Mouse (Mus musculus) urinary bladder, adult 18-20 months (tissue): Measurements from ENCODE around the gene Mrps21.

Experiments used
- DNase-seq, 2 experiments: peaks; one replicate each; pipeline ENCODE4 v3.0.0; 2022; ENCODE audit warnings: low spot score in 2 of 2, mixed read lengths in 2 of 2

The Mrps21 gene

DNA sequence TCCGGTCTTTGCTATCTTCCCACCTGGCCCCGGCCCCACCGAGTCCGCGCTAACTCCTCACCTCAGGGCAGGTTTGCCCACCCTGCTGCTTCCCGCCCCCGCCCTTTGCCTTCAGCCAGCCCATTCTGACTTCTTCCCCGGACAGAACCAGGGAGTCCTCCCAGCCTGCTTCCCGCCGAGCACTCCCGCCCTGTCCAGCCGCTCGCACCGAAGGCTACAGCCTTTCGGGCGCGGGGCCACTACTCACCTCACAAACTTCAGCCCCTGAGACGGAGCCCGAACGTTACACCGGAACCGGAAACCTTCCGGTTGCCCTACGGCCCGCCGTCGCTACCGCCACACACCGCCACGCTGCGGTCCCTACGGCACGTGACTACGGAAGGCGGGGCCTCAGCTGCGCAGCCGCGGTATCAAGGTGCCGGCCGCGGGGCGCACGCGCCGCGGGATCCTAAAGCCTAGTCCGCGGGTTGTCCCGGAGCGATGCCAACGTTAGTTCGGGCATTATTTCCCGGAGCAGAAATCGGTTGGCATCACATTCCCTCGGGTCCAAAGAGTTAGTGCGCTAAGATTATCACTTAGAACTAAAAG, 15.7 kb downstream of the Mrps21 start, which contains the start of gene Prpf3:
Gene Prpf3, minus strand, starts transcription at position 384 of the 588 bp plus-strand sequence.
- peak; percentile 92 to 94 for DNase-seq

DNA sequence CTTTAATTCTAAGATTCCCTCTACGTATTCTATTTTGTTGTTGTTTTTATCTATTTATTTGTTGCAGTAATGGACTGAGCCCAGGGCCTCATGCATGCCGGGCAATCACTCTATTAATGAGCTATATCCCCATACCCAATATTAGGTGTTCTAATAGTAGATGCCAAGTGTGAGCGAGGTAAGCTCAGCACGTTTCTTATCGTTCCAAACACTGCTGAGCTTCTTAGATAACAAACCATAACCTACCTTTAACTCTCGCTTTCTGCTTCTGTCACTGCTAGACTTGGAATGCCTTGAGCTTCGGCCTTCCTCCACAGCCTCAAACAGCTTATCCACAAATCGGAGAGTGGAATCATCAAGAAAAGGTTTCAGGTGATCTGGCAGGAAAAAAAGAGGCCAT, 20.0 kb downstream of the Mrps21 start:
- no peak for DNase-seq

DNA sequence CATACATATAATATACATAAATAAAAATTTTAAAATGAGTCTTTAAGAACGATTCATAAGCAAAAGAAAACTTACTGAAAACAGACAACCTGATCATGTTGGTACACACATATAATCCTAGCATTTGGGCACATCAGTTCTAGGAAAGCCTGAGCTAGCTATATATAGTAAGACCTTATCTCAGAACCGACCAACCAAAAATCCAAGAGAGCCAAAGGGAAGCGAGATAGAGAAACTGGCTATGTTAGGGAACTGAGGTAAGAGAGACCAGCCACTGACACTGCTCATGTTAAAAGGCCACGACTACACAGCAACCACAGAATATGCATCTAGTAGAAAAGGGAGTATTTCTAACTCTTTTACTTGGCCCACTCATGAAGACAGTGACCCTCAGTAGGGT, 20.7 kb downstream of the Mrps21 start:
- no peak for DNase-seq

DNA sequence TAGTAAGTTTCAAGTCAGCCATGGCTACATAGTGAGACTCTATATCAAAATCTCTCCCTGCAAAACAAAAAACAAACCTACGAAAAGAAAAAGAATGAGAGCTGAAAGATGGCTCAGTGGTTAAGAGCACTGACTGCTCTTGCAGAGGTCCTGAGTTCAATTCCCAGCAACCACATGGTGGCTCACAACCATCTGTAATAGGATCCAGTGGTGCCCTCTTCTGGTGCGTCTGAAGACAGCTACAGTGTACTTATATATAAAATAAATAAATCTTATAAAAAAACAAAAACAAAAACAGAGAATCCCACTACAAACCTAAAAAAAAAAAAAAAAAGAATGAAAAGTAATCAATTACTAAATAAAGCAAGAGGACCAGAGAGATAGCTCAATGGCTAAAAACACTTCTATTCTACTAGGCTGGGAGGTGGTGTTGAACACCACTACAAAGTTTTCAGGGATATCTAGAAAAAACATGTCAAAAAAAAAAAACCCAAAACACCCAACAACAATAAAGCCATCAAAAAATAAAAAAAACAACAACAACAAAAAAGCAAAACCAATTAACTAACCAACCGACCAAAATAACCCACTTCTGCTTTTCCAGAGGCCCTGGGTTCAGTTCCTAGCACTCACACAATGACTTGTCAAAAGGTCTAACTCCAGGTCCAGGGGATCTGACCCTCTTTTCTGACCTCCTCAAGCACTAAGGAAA, 28.7 kb downstream of the Mrps21 start:
- no peak for DNase-seq

DNA sequence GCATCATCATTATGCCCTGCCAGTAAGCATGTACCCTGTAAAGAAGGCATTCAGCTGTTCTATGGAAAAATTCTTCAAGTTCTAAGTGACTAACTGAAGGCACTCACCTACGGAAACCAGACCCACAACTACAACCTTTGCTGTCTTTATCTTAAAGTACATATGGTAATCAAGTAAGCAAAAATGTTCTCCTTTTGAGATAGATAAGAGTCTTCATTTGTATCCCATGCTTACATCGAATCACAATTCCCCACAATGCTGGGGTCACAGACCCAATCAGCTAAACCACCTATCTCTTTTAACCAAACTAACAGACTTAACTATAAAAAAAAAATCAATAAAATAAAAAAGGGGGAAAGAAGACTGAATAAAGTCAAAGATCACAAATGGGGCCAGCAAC, 32.1 kb downstream of the Mrps21 start:
- DNase-seq, result no peak

DNA sequence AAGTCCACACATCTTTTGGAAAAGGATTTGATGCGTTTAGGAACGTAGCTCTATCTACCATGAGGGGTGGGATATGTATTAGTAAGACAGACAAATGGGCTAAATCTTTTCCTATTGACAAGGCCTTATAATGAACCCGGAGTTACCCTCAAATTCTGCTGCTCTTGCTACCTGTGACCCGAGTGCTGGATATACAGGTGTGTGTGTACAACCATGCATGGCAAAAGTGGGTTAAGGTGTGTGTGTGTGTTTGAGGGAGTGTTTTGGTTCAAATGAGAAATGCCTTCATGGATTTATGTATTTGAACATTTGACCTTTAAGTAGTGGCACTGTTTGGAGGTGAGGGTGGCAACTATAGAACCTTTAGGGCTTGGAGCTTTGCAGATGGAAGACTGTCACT, 42.3 kb downstream of the Mrps21 start:
- DNase-seq, result no peak

DNA sequence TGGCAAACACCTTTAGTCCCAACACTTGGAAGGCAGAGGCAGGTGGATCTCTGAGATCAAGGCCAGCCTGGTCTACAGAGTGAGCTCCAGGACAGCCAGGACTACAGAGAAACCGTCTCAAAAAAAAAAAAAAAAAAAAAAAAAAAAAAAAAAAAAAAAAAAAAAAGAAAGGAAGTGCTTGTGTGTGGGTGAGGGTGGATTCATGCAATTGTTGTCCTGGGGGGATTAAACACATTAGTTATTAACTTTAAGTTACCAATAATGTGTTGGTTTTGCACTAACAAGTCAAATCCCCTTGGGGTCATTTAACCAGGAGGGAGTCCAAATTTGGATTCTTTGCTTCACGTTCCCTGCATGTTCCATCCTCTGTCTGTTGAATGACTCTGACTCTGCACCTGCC, 45.0 kb downstream of the Mrps21 start:
- DNase-seq, result no peak

DNA sequence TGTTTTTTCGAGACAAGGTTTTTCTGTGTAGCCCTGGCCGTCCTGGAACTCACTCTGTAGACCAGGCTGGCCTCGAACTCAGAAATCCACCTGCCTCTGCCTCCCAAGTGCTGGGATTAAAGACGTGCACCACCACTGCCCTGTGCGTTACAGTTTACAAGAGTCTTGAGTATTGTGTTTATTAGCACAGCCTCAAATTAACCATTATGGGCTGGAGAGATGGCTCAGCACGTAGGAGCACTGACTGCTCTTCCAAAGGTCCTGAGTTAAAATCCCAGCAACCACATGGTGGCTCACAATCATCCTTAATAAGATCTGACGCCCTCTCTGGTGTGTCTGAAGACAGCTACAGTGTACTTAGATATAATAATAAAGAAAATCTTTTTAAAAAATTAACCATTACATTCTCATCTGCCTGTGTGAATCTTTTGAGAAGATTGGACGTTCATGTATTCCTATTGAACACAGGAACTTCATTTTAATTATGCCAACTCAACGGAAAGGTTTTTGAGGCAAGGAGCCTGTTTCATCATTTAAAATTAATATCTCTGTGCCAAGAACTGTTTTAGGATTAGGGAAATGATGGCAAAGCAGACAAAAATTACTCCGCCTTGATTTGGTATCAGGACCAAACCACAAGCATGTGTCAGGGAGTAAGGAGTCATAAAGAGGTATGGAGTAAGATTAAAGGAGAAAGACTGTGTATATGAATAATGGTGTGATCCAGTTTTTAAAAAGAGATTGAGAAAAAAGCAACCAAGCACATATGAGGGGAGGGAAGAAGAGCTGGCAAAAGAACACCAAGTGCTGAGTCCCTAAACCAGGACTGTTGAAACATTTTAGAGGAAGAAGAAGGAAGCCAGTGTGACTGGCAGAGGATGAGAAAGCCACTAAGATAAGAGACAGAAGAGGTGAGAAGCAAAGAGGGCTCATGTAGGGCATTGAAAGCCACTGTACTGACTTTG, 51.0 kb downstream of the Mrps21 start:
- no peak for DNase-seq

DNA sequence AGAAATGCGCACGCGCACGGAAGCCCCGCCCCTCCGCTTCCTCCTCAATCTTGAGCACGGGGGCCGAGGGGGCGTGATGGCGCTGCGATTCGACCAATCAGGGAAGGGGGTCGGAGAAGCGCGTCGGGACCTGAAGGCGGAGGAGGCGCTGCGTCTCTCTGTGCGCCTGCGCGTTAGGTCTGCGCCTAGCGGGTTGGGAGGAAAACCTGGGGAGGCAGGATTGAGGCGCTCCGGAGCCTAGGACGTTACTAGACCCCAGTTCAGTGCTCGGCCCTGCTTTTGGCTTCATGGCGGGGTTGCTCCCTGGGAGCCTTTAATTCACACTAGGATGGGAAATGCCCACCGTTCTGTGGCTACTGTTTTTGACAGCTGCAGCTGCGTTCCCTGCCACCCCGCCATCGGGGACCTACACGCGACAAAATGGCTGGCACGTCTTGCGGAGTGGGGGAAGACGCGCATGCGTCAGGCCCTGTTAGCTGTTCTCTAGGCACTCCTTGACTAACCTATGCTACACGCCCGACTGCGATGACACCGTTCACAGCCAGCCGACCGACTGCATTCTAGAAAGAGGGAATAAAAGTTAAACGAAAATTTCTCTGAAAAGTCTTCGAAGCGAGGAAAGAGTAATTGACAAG, 51.9 kb downstream of the Mrps21 start:
- peak; percentile 95 to 100 for DNase-seq

DNA sequence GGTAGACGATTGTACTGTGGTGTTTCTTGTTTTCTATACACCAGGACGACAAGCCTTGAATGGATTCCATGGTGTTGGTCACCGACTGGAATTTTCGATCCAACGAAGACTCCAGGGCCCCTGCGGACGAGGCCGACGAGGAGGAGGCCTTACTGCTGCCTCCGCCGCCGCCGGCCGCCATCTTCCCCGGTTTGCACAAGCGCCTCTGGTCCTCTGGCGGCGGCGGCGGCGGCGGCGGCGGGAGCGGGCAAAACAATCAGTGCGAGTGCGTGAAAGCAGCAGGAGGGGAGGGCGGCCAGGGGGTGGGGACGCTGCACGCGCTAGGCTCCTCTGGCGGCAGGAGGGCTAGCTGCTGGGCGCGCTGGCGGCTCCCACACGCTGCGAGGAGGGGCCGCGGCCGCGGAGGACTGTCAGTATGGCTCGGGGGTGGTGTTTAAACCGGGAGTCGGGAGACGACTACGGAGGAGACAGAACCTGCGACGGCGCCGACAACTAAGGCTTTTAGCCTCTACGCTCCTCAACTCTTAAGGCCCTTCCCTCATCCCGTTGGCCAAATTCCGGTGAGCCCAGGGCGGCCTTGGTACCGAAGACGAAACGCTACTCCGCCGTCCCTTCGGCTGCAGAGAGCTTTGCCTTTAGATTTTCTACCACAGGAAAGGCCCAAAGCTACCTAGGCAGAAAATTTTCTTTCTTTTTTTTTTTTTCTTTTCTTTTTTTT, 52.6 kb downstream of the Mrps21 start, which contains the start of gene Rprd2:
Gene Rprd2, minus strand, starts transcription at position 293 of the 718 bp plus-strand sequence.
- DNase-seq, result peak; percentile 66 to 77

DNA sequence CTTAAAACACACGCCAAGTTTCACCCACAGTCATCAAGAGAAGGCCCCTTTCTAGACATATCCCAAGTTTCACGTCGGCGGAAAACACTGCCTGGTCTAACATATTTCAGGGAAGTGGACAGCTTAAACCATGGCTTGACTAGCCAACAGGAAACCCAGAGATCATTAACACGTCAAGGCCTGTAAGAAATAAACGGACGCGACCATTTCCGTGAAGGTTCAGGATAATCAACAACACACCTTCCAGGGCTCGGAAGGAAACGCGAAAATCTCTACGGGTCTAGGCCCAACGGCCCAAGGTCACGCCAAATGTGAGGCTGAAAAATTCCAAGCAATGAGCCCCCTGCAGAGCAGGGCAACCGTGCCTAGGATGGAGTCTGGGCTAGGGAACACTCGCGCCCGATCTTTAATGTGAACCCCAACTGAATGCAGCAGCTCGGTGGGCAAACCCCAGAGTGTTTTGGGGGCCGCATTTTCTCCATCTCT, 53.2 kb downstream of the Mrps21 start:
- peak; percentile 28 to 43 for DNase-seq

DNA sequence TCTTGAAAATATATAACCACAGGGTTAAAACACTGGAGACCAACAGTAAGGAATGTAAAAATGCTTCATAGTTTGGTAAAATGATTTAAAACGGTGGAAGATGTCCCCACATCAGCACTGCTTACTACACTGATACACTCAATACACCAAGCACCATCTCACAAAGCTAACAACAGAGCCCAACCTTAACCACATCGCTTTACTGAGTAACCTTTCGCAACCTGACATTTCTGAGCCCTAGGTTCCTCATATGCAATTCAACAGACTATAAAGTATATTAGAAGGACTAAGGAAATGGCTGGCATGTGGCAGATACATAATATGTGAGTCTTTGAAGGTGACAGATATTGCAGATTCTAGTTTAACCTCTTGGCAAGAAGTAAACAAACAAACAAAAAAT, 54.6 kb downstream of the Mrps21 start:
- no peak for DNase-seq
